Mouse (Mus musculus) cerebellum, adult 2 months (tissue): Measurements from ENCODE around the gene Baz1a.

ENCODE experiments used
- CTCF ChIP-seq: fragments of 200-500 bp; IDR thresholded peaks from 2 replicates; pipeline ENCODE4 v1.5.1; 2011; ENCODE audit warnings: low read depth, mild to moderate bottlenecking, control low read depth, low read length, moderate library complexity, borderline replicate concordance; ENCODE audit not compliant: insufficient read depth
- POLR2A ChIP-seq: fragments of 200-500 bp; IDR thresholded peaks from 2 replicates; pipeline ENCODE4 v1.6.1; 2011; ENCODE audit warnings: low read length, control low read depth, borderline replicate concordance; ENCODE audit not compliant: insufficient read depth

DNA sequence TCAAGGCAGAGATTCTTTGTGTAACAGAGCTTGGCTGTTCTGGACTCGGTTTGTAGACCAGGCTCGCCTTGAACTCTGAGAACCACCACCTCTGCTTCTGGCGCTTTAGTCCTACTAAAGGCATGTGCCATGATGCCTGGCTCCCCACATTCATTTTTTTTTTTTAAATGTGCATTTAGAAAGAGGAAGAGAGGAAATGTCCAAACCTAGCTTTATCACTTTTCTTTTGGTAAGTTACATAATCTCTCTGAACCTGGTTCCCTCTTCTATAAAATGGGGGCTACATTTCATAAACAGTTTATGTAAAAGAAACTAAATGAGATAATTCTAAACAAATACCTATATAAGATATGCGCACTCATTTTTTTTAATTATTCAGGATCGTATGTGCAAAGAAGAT, 33.2 kb downstream of the Baz1a start:
- TF ChIP-seq POLR2A = no peak
- no peak for TF ChIP-seq CTCF
